Mouse (Mus musculus) ES-Bruce4 (cell line): ENCODE measurements around the gene Morn1. TPM values are rescaled to one million over a fixed set of nuclear protein-coding genes. Genes with fewer than 3 reads are reported as not detected.

Experiments used
- H3K27ac ChIP-seq: 2 replicates; pipeline ENCODE4 v1.5.1; 2012; ENCODE audit warnings: low read length, inconsistent platforms; ENCODE audit not compliant: insufficient read depth
- H3K27me3 ChIP-seq: 2 replicates; pipeline ENCODE4 v1.6.1; 2012; ENCODE audit warnings: mild to moderate bottlenecking, low read length, inconsistent platforms; ENCODE audit not compliant: control insufficient read depth, poor library complexity, insufficient read depth, severe bottlenecking
- H3K36me3 ChIP-seq: 2 replicates; pipeline ENCODE4 v1.6.1; 2012; ENCODE audit warnings: inconsistent platforms, mild to moderate bottlenecking, low read length, moderate library complexity; ENCODE audit not compliant: control insufficient read depth, poor library complexity, insufficient read depth, severe bottlenecking
- H3K4me1 ChIP-seq: one replicate; pipeline ENCODE4 v1.8.1; 2011; ENCODE audit warnings: low read length; ENCODE audit not compliant: control insufficient read depth, insufficient read depth
- H3K4me3 ChIP-seq: 2 replicates; pipeline ENCODE4 v1.5.1; 2011; ENCODE audit warnings: low read depth, mild to moderate bottlenecking, low read length
- H3K9ac ChIP-seq: 2 replicates; pipeline ENCODE4 v1.6.1; 2012; ENCODE audit warnings: low read depth, mild to moderate bottlenecking, inconsistent platforms; ENCODE audit not compliant: poor library complexity, severe bottlenecking
- H3K9me3 ChIP-seq: replicated peaks from 2 replicates; pipeline ENCODE4 v1.6.1; 2012; ENCODE audit warnings: mild to moderate bottlenecking, low read length, inconsistent platforms; ENCODE audit not compliant: control insufficient read depth, poor library complexity, insufficient read depth, severe bottlenecking
- CTCF ChIP-seq: IDR thresholded peaks from one replicate; pipeline ENCODE4 v1.8.1; 2011; ENCODE audit warnings: low read depth, low read length
- EP300 ChIP-seq: IDR thresholded peaks from 2 replicates; pipeline ENCODE4 v1.6.1; 2011; ENCODE audit warnings: low read depth, low read length; ENCODE audit not compliant: insufficient read depth
- POLR2A ChIP-seq: IDR thresholded peaks from one replicate; pipeline ENCODE4 v1.8.1; 2011; ENCODE audit warnings: low read length; ENCODE audit not compliant: insufficient read depth
- polyA plus RNA-seq: library from polyadenylated mRNA; stranded (reverse); fragments of >200 nt; gene quantifications from 2 replicates; pipeline ENCODE4 v1.2.4, GENCODE M21; 2011; ENCODE audit warnings: low read depth; ENCODE audit not compliant: missing spikeins, insufficient read depth, insufficient read length

Gene Morn1
- polyA plus RNA-seq, 1 experiment = 11.6 TPM

DNA sequence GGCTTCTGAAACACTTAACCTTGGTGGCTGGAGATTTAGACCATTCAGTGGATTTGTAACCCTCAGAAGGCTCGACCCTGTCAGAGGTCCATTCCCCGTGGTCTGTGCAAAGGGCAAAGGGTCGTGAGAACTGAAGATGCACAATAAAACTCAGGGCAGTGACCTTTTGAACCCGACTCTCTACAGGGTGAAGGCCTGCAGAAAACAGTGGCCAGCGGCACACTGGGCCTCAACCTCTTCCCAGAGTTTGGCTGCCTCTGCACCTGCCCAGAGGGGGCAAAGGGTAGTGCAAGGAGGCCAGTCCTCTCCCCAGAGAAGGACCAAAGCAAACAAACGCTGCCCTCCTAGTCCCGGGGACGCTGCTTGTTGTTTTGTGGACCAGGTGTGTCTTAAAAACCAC lies 102.0 kb downstream of the Morn1 start:
- no peak overlapping the region for H3K4me3 ChIP-seq
- peaks cover 29% of the 10 kb centered on the region for H3K4me1 ChIP-seq
- H3K27me3 ChIP-seq = no peaks in the 10 kb centered on the region
- no peaks in the 10 kb centered on the region for H3K9me3 ChIP-seq
- H3K9ac ChIP-seq = peak overlapping the region; percentile 5; the same call in 1 of the 2 replicates
- peak; percentile 83 for TF ChIP-seq EP300
- no peak for TF ChIP-seq CTCF
- peak overlapping the region; percentile 34 for H3K27ac ChIP-seq
- no peaks in the 10 kb centered on the region for H3K36me3 ChIP-seq

DNA sequence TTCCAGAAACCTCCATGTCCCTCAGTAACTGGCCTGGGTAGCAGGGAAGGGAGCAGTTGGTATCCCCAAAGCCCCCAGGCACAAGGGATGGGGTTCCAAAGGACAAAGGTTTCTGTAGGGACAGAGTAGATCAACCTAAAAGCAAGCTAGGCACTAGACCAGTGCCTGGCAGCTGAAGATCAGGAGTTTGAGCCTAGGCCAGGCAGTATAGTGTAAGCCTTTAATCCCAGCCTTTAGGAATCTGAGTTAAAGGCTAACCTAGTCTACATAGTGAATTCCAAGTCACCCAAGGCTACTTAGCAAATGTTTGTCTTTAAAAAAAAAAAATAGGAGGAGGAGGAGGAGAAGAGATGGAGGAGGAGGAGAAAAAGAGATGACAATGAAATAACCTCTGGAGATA lies 102.4 kb downstream of the Morn1 start:
- no peaks in the 10 kb centered on the region for H3K36me3 ChIP-seq
- H3K27ac ChIP-seq = peak overlapping the region; percentile 52
- no peak for TF ChIP-seq CTCF
- no peak for TF ChIP-seq EP300
- TF ChIP-seq POLR2A = no peak
- no peaks in the 10 kb centered on the region for H3K27me3 ChIP-seq
- no peaks in the 10 kb centered on the region for H3K9me3 ChIP-seq
- H3K4me3 ChIP-seq = no peak overlapping the region
- H3K9ac ChIP-seq = peak overlapping the region; percentile 5; the same call in 1 of the 2 replicates
- H3K4me1 ChIP-seq = peaks cover 30% of the 10 kb centered on the region

- TF ChIP-seq CTCF = peak; percentile 65
- TF ChIP-seq POLR2A = no peak
- TF ChIP-seq EP300 = peak; percentile 100
- H3K9me3 ChIP-seq = no peaks in the 10 kb centered on the region
- H3K4me3 ChIP-seq = peak overlapping the region; percentile 6; the same call in 1 of the 2 replicates
- H3K27me3 ChIP-seq = no peaks in the 10 kb centered on the region
- H3K27ac ChIP-seq = peak overlapping the region; percentile 60
- no peak overlapping the region for H3K9ac ChIP-seq
- H3K4me1 ChIP-seq = peaks cover 28% of the 10 kb centered on the region
- no peaks in the 10 kb centered on the region for H3K36me3 ChIP-seq
Observed at GRCm38 (mm10) chr4:155189711-155190139, 103.3 kb downstream of the Morn1 start.

DNA sequence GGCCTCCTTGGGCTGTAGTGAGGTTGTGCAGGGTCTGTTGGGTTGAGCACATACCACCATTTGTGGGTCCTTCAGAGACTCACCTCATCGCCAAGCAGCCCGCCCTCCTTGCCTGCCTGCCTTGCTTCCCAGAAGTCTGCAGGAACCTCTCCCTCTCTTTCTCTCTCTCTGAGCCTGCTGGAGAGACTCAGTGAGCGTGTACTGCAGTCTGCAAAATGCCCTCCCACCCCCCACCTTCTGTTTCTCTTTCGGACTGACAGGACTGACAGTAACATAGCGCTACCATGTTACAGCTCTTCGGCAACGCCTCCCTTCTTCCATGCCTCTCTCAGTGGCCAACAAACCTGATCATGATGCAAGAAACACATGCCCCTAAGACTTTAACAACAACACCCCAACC lies 103.9 kb downstream of the Morn1 start:
- no peak overlapping the region for H3K4me3 ChIP-seq
- peaks cover 25% of the 10 kb centered on the region for H3K4me1 ChIP-seq
- H3K36me3 ChIP-seq = no peaks in the 10 kb centered on the region
- H3K27ac ChIP-seq = peak overlapping the region; percentile 60
- H3K27me3 ChIP-seq = no peaks in the 10 kb centered on the region
- peak overlapping the region; percentile 7; the same call in 1 of the 2 replicates for H3K9ac ChIP-seq
- no peak for TF ChIP-seq CTCF
- no peak for TF ChIP-seq POLR2A
- TF ChIP-seq EP300 = no peak
- no peaks in the 10 kb centered on the region for H3K9me3 ChIP-seq

Other genes starting within 250 kb of the Morn1 start
- gene Ttc34, start 249.1 kb upstream of the Morn1 start, polyA plus RNA-seq = 0.21 TPM in 1 of 2 replicates, not detected in the other
- gene Mmel1, start 217.0 kb upstream of the Morn1 start, polyA plus RNA-seq = 1.4 and 2.0 TPM in 2 replicates
- 11.8 and 13.9 TPM in 2 replicates for gene Fam213b, start 187.4 kb upstream of the Morn1 start, polyA plus RNA-seq
- not detected in 2 replicates for gene Tnfrsf14, start 158.0 kb upstream of the Morn1 start, polyA plus RNA-seq
- not detected in 2 replicates for gene Hes5, start 125.7 kb upstream of the Morn1 start, polyA plus RNA-seq
- gene Pank4, start 122.5 kb upstream of the Morn1 start, polyA plus RNA-seq = 21.5 and 26.6 TPM in 2 replicates
- 2.6 and 4.2 TPM in 2 replicates for gene Plch2, start 29.8 kb upstream of the Morn1 start, polyA plus RNA-seq
- 15.4 and 17.7 TPM in 2 replicates for gene Pex10, start 19.6 kb upstream of the Morn1 start, polyA plus RNA-seq
- 74.9 and 82.5 TPM in 2 replicates for gene Rer1, start 195 bp upstream of the Morn1 start, polyA plus RNA-seq
- gene Ski, start 136.0 kb downstream of the Morn1 start, polyA plus RNA-seq = 63.5 and 67.2 TPM in 2 replicates
- 22.9 and 25.2 TPM in 2 replicates for gene Faap20, start 163.2 kb downstream of the Morn1 start, polyA plus RNA-seq